Mouse (Mus musculus) intestine, postnatal 0 days (tissue): ENCODE data around the gene Mpdu1. TPM values are rescaled to one million over a fixed set of nuclear protein-coding genes. Genes with fewer than 3 reads are reported as not detected.

Experiments
- ATAC-seq: fragments of 200-750 bp; cut with Nextera tagmentation; 2 replicates; pipeline ENCODE4 v1.8.0; 2017; ENCODE audit warnings: mild to moderate bottlenecking, moderate TSS enrichment, moderate library complexity
- H3K27ac ChIP-seq: fragments of 300-500 bp; sonication (generic); 2 replicates; pipeline ENCODE4 v1.5.1; 2014; ENCODE audit warnings: mild to moderate bottlenecking, low read depth, low read length, moderate library complexity
- H3K27me3 ChIP-seq: fragments of 300-500 bp; sonication (generic); replicated peaks from 2 replicates; pipeline ENCODE4 v1.6.1; 2014; ENCODE audit warnings: low read length, mixed read lengths; ENCODE audit not compliant: control insufficient read depth, insufficient read depth
- H3K36me3 ChIP-seq: fragments of 300-500 bp; sonication (generic); 2 replicates; pipeline ENCODE4 v1.6.1; 2014; ENCODE audit warnings: mild to moderate bottlenecking, moderate library complexity; ENCODE audit not compliant: control insufficient read depth, insufficient read depth
- H3K4me1 ChIP-seq: fragments of 300-500 bp; sonication (generic); replicated peaks from 2 replicates; pipeline ENCODE4 v1.6.1; 2014; ENCODE audit warnings: antibody characterized with exemption, low read length, mixed read lengths; ENCODE audit not compliant: control insufficient read depth, insufficient read depth
- H3K4me2 ChIP-seq: fragments of 300-500 bp; sonication (generic); replicated peaks from 2 replicates; pipeline ENCODE4 v1.6.1; 2014; ENCODE audit warnings: low read depth, mild to moderate bottlenecking, moderate library complexity
- H3K4me3 ChIP-seq: fragments of 300-500 bp; sonication (generic); 2 replicates; pipeline ENCODE4 v1.5.1; 2014; ENCODE audit warnings: low read depth, low read length
- H3K9ac ChIP-seq: fragments of 300-500 bp; sonication (generic); 2 replicates; pipeline ENCODE4 v1.6.1; 2014; ENCODE audit warnings: mild to moderate bottlenecking, low read depth, low read length
- H3K9me3 ChIP-seq: fragments of 300-500 bp; sonication (generic); 2 replicates; pipeline ENCODE4 v1.6.1; 2016; ENCODE audit warnings: mixed run types; ENCODE audit not compliant: control insufficient read depth
- CTCF ChIP-seq: sonication (generic); IDR thresholded peaks from 2 replicates; pipeline ENCODE4 v1.5.1; 2016; ENCODE audit warnings: low read depth, mild to moderate bottlenecking, control low read depth, antibody characterized with exemption, moderate library complexity
- WGBS: fragments of 180-500 bp; shearing (Covaris S2); extraction: QIAGEN DNeasy Blood & Tissue Kit; methylation state at CpG from one replicate; pipeline ENCODE4 v1.1.7; 2014; 5-methylcytosine and 5-hydroxymethylcytosine counted together
- polyA plus RNA-seq: library from polyadenylated mRNA; unstranded; fragments of >200 nt; fragmentation: Nextera tagmentation; extraction: Ambion mirVana; gene quantifications from 2 replicates; pipeline ENCODE4 v1.2.1, GENCODE M21; 2015

Gene Mpdu1
- polyA plus RNA-seq, 1 experiment from 2014 or later = 96.6 TPM

DNA sequence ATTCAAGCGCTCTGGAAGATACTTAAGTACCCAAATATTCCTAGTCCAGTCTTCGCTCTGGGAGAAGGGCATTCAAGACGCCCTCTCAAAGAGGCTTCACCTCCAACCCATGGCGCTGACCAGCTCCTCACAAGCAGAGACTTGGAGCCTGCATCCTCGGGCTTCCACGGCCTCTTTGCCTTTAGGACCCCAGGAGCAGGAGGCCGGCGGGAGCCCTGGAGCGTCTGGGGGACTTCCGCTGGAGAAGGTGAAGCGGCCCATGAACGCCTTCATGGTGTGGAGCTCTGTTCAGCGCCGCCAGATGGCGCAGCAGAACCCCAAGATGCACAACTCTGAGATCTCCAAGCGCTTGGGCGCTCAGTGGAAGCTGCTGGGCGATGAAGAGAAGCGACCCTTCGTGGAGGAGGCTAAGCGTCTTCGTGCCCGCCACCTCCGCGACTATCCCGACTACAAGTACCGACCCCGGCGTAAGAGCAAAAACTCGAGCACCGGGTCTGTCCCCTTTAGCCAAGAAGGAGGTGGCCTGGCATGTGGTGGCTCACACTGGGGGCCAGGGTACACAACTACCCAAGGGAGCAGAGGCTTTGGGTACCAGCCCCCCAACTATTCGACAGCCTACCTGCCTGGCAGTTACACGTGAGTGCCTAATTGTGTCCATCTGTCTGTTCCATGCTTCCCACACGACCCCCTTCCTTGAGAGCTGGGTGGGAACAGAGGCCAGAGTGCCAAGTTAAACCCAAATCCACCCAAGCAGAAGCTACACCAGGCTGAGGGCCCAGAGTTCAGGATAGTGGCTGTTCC is 7.0 kb downstream of the Mpdu1 start, which contains the start of gene Sox15:
Gene Sox15, plus strand, starts transcription at position 51 of the 801 bp plus-strand sequence.
- Histone ChIP-seq H3K9me3 (no peaks in the 10 kb centered on the region), H3K27ac (no peak within 1 kb of the TSS; the same call in 1 of the 2 replicates), H3K36me3 (peaks cover 66% of the 10 kb centered on the region), H3K4me3 (no peak within 1 kb of the TSS), H3K4me1 (no peaks in the 10 kb centered on the region), H3K27me3 (no peaks in the 10 kb centered on the region), H3K9ac (no peak within 1 kb of the TSS), H3K4me2 (no peak within 1 kb of the TSS)
- 27% methylated on average over 34 of the region's 34 CpGs for WGBS
- TF ChIP-seq CTCF = peak; percentile 87
- ATAC-seq = peak; percentile 53; the same call in 1 of the 2 replicates

DNA sequence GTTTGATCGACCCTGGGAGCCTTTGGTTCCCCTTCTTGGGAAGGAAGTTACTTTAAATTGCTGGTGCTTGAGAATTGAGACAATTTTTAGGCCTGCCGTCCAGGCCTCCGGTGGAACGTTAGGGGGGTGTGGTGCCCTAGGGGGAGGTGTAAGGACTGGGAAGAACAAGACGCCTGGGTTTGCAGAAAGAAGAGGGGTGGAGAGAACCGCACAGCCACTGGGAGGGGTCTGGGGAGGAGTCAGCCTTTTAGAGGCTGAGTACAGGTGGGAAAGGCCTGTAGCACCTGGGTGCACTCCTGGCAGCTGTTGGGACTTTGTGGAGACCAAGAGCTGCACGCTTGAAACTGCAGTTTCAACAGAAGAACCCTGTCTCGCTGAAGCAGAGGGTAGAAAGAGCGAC is 7.7 kb downstream of the Mpdu1 start:
- H3K36me3 ChIP-seq = peaks cover 73% of the 10 kb centered on the region
- H3K9ac ChIP-seq = no peak overlapping the region
- H3K4me1 ChIP-seq = no peaks in the 10 kb centered on the region
- no peaks in the 10 kb centered on the region for H3K27me3 ChIP-seq
- H3K4me2 ChIP-seq = no peak overlapping the region
- H3K4me3 ChIP-seq = no peak overlapping the region
- ATAC-seq = no peak
- H3K27ac ChIP-seq = no peak overlapping the region; the same call in 1 of the 2 replicates
- TF ChIP-seq CTCF = no peak
- H3K9me3 ChIP-seq = no peaks in the 10 kb centered on the region
- 42% methylated on average over 9 of the region's 9 CpGs for WGBS

DNA sequence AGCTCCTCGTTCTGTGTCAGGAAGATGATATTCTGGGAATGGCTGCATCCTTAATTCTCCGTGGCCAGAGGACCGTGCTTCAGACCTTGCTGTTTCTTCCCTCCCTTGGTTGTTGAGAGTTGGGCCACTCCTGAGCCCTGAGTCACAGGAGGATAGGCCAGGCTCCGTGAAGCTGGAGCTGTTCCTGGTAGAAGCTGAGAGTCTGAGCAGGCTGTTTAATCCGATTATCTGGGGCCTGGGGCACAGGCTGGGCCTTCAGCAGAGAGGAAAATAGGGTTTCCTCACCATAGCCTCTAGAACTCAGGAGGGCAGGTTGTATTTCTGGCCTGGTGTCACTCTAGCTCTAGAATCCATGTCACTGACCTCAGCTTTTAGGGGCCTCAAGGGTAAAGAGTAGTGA is 9.0 kb downstream of the Mpdu1 start:
- Histone ChIP-seq H3K27me3 (no peaks in the 10 kb centered on the region), H3K36me3 (peaks cover 74% of the 10 kb centered on the region), H3K4me1 (no peaks in the 10 kb centered on the region), H3K27ac (no peak overlapping the region), H3K4me3 (no peak overlapping the region), H3K9me3 (no peaks in the 10 kb centered on the region), H3K4me2 (no peak overlapping the region), H3K9ac (no peak overlapping the region)
- ATAC-seq = no peak
- TF ChIP-seq CTCF = no peak
- 65% methylated on average over 5 of the region's 5 CpGs for WGBS

DNA sequence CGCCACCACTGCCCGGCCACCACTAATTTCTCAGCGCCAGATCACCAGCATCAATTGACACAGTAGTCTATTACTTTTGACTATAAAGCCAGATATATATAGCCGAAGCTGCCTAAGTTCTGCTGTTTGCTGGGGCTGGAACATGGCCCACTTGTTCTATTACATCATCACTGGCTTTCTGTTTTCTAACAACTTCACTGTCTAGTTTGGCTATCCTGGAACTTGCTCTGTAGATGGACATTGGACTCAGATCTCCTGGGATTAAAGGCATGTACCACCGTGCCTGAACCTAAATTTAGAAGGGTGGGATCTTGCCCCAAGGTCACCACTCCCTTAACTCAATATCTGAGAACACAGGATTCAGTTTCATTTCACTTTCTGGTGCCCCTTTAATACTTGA is 16.6 kb downstream of the Mpdu1 start:
- ATAC-seq = no peak
- Histone ChIP-seq H3K36me3 (peaks cover 87% of the 10 kb centered on the region), H3K27ac (no peak overlapping the region), H3K4me1 (no peaks in the 10 kb centered on the region), H3K9ac (no peak overlapping the region), H3K4me2 (no peak overlapping the region), H3K4me3 (no peak overlapping the region), H3K27me3 (no peaks in the 10 kb centered on the region), H3K9me3 (no peaks in the 10 kb centered on the region)
- TF ChIP-seq CTCF = no peak
- WGBS = 88% methylated on average over 5 of the region's 5 CpGs

DNA sequence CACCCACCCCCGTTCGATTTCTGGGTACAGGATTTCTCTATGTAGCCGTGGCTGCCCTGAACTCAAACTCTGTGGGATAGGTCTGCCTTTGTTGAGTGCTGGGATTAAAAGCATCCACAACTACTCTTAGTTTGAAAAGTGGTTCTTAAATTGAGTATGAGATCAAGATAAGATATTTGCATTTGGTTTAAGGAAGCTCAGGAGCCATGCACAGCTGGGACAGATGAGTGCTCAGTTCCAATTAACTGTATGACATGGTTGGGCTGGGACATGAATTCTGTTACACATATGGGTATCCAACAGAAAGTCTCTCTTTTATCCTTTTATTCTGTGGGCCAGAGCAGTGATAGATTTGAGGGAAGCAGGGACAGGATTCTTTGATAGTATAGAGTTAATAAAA is 27.0 kb downstream of the Mpdu1 start:
- no peaks in the 10 kb centered on the region for H3K9me3 ChIP-seq
- H3K27ac ChIP-seq = no peak overlapping the region
- 50% methylated on average over 3 of the region's 3 CpGs for WGBS
- no peak for TF ChIP-seq CTCF
- H3K4me2 ChIP-seq = peak overlapping the region; percentile 13; the same call in 1 of the 2 replicates
- no peak for ATAC-seq
- H3K36me3 ChIP-seq = peaks cover 6% of the 10 kb centered on the region; the same call in 1 of the 2 replicates
- no peaks in the 10 kb centered on the region for H3K27me3 ChIP-seq
- no peak overlapping the region for H3K4me3 ChIP-seq
- H3K9ac ChIP-seq = 0 out of 2 replicates have a peak overlapping the region, but pooled peaks have one; percentile 7
- H3K4me1 ChIP-seq = peaks cover 5% of the 10 kb centered on the region; the same call in 1 of the 2 replicates

DNA sequence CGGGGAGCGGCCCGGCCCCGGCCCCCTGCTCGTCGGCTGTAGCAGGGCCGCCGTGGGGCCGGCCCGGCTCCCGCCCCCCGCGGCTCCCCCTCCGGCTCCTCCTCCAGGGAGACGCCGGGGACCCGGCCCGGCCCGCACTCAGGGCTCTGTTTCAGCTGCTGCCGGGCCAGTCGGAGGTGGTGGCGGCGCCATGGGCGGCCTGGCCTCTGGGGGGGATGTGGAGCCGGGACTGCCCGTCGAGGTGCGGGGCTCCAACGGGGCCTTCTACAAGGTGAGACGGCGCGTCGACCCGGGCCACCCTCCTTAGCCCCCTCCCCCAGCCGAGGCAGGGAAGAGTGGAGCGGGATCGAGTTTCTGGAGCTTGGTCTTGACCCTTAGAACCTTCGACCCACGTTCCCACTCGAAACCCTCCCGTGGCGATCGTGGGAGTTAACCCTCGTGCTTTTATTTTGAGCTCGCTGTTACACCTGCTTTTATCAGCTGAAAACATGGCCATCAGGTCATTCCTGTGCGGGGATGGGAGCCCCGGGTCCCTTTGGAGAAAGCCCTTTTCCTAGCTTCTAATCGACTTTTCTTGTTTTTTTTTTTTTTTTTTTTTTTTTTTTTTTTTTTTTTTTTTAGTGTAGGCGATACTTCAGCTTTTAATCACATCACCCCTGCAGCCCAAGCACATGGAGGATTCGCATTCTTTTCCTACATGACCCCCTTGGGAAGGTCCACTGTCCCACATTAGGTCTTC is 29.1 kb downstream of the Mpdu1 start:
- no peaks in the 10 kb centered on the region for H3K36me3 ChIP-seq
- WGBS = under 1% methylated on average over 36 of the region's 50 CpGs
- H3K4me1 ChIP-seq = peaks cover 5% of the 10 kb centered on the region; the same call in 1 of the 2 replicates
- peak overlapping the region; percentile 89 for H3K27ac ChIP-seq
- ATAC-seq = peak; percentile 54
- peak overlapping the region; percentile 70 for H3K4me2 ChIP-seq
- H3K27me3 ChIP-seq = no peaks in the 10 kb centered on the region
- TF ChIP-seq CTCF = 0 out of 2 replicates have a peak, but pooled peaks have one; percentile 3
- H3K9me3 ChIP-seq = no peaks in the 10 kb centered on the region
- peak overlapping the region; percentile 90 for H3K9ac ChIP-seq
- H3K4me3 ChIP-seq = peak overlapping the region; percentile 89
